Mouse (Mus musculus): Measurements from ENCODE around the gene Syndig1. TPM values are rescaled to one million over a fixed set of nuclear protein-coding genes. Genes with fewer than 3 reads are reported as not detected.

Gene Syndig1
- polyA plus RNA-seq, 1 experiment from 2014 or later, result 11.8 TPM

DNA sequence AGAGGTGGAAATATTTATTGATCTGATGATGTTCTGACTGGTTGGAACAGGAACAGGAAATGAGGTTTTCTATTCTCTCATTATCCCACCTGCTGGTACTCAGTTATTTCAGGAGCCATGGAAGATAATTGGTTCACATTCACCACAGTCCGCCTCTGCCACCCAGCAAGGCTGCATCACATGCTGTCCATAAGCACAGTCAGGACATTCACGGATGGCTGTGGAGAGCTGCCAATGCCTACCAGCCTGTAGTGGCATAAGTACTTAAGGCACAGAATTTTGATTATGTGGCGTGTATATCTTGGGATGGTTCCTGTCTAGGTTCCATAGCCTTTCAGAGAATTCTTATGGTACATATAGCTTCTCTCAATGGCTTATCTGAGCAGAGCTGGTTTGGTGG is 32.0 kb downstream of the Syndig1 start:
- no peak overlapping the region for H3K4me2 ChIP-seq (replicated peaks; ENCODE audit: low read depth, low read length)
- H3K36me3 ChIP-seq (ENCODE audit: control insufficient read depth, insufficient read depth, low read length), result no peaks in the 10 kb centered on the region
- H3K27me3 ChIP-seq (ENCODE audit: control insufficient read depth, insufficient read depth, low read length), result no peaks in the 10 kb centered on the region
- H3K9me3 ChIP-seq (ENCODE audit: control insufficient read depth, low read length), result no peaks in the 10 kb centered on the region
- ATAC-seq (ENCODE audit: low FRiP score) (no peak), DNase-seq (ENCODE audit: low spot score) (no peak)
- WGBS, result 91% methylated on average over 3 of the region's 3 CpGs
- no peak overlapping the region for H3K9ac ChIP-seq (ENCODE audit: low read depth, low read length)
- H3K27ac ChIP-seq (ENCODE audit: low read depth, low read length), result no peak overlapping the region
- H3K4me3 ChIP-seq (ENCODE audit: low read depth, low read length), result no peak overlapping the region
- H3K4me1 ChIP-seq (replicated peaks; ENCODE audit: control insufficient read depth, insufficient read depth, low read length), result no peaks in the 10 kb centered on the region

DNA sequence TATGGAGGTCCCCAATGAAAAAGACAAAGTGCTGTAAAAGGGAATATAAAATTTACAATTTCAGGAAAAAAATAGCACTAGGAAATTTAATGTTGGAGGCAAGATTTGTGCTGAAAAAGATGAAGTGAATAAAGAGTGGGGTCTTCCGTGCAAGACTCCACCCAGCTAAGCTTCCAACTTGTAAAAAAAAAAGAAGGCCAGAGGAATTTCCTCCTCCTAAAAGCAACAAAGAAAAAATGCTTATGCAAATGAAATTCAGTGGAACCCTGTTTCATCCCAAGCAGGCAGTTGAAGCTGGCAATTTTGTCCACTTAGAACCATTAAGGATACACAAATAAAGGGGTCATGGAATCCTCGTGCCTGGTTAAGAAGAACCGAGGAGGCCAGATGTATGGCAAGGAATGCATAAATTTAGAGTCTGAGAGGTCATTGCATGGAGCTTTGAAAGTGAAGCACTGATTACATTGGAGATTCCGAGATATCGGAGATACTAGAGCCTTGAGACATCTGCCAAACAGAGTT is 37.0 kb downstream of the Syndig1 start:
- H3K36me3 ChIP-seq (ENCODE audit: control insufficient read depth, insufficient read depth, low read length), result no peaks in the 10 kb centered on the region

DNA sequence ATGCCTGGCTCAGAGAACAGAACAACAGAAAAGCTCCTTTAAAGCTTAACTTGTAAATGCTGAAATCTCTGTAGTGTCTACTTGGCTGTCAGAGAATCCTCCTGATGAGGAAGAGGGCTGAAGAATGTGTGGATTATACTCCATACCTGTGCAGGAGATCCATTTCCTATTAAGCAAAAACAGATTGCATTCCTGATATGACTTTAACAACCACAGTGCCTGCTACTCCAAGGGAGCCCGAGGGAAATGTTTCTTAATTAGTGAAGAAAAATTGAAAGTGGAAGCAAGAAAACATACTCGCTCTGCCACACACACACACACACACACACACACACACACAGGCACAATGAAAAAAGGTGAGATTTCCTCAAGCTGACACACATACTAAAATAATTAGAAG is 41.5 kb downstream of the Syndig1 start:
- Histone ChIP-seq H3K4me2 (replicated peaks; ENCODE audit: low read depth, low read length) (no peak overlapping the region), H3K9me3 (ENCODE audit: control insufficient read depth, low read length) (no peaks in the 10 kb centered on the region), H3K4me3 (ENCODE audit: low read depth, low read length) (no peak overlapping the region), H3K27ac (ENCODE audit: low read depth, low read length) (no peak overlapping the region), H3K36me3 (ENCODE audit: control insufficient read depth, insufficient read depth, low read length) (no peaks in the 10 kb centered on the region), H3K9ac (ENCODE audit: low read depth, low read length) (no peak overlapping the region), H3K4me1 (replicated peaks; ENCODE audit: control insufficient read depth, insufficient read depth, low read length) (no peaks in the 10 kb centered on the region), H3K27me3 (ENCODE audit: control insufficient read depth, insufficient read depth, low read length) (no peaks in the 10 kb centered on the region)
- ATAC-seq (ENCODE audit: low FRiP score) (no peak), DNase-seq (ENCODE audit: low spot score) (no peak)
- WGBS, result 79% methylated on average over 2 of the region's 2 CpGs

More for the DNA sequence above, 37.0 kb downstream of the Syndig1 start:
- H3K4me2 ChIP-seq (replicated peaks; ENCODE audit: low read depth, low read length), result no peak overlapping the region
- no peaks in the 10 kb centered on the region for H3K27me3 ChIP-seq (ENCODE audit: control insufficient read depth, insufficient read depth, low read length)
- no peak for DNase-seq (ENCODE audit: low spot score)
- no peak overlapping the region for H3K4me3 ChIP-seq (ENCODE audit: low read depth, low read length)
- no peaks in the 10 kb centered on the region for H3K9me3 ChIP-seq (ENCODE audit: control insufficient read depth, low read length)
- no peak overlapping the region for H3K27ac ChIP-seq (ENCODE audit: low read depth, low read length)
- no peak overlapping the region for H3K9ac ChIP-seq (ENCODE audit: low read depth, low read length)
- WGBS, result 74% methylated on average over 5 of the region's 5 CpGs
- no peaks in the 10 kb centered on the region for H3K4me1 ChIP-seq (replicated peaks; ENCODE audit: control insufficient read depth, insufficient read depth, low read length)
- ATAC-seq (ENCODE audit: low FRiP score), result no peak

DNA sequence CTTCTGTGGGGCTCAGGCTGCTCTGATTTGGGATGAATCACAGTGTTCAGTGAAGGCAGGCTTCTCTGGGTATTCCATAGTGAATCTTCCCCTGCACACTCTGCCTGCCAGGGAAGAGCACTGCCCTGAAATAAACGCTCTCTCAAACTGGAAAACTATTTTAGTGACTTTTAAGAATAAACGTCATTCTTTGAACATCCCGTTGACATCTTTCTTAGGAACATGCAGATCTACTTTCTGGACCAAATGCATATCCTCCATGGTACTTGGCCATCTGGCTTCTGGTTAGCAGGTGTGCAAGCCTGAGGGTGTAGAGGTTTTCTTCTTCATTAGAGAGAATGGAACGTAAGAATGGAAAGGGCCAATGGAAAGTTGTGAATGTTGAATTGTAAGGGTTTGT is 43.5 kb downstream of the Syndig1 start:
- ATAC-seq (ENCODE audit: low FRiP score), result no peak
- WGBS, result 90% methylated on average over 4 of the region's 4 CpGs
- Histone ChIP-seq H3K4me1 (replicated peaks; ENCODE audit: control insufficient read depth, insufficient read depth, low read length) (no peaks in the 10 kb centered on the region), H3K9ac (ENCODE audit: low read depth, low read length) (no peak overlapping the region), H3K27me3 (ENCODE audit: control insufficient read depth, insufficient read depth, low read length) (no peaks in the 10 kb centered on the region), H3K4me2 (replicated peaks; ENCODE audit: low read depth, low read length) (no peak overlapping the region), H3K4me3 (ENCODE audit: low read depth, low read length) (no peak overlapping the region), H3K36me3 (ENCODE audit: control insufficient read depth, insufficient read depth, low read length) (no peaks in the 10 kb centered on the region), H3K27ac (ENCODE audit: low read depth, low read length) (no peak overlapping the region), H3K9me3 (ENCODE audit: control insufficient read depth, low read length) (no peaks in the 10 kb centered on the region)
- DNase-seq (ENCODE audit: low spot score), result no peak

DNA sequence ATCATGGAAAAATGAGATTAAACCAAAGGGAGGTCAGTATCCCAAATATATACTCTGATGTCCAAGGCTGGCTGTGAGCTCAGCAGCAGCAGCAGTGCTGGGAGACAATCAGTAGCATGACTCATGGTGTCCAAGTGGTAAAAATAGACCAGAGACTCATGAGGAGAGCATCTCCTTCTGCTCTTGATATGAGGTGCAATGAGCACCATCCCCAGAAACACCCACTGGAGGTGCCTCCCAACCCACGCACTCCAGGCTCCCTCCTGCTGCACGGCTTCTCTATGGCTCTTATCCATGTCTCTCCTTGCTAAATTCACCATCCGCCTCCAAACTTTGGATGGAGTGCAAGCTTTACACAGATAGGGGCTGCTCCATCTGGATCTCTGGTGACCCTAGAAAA is 44.3 kb downstream of the Syndig1 start:
- Histone ChIP-seq H3K9me3 (ENCODE audit: control insufficient read depth, low read length) (no peaks in the 10 kb centered on the region), H3K4me1 (replicated peaks; ENCODE audit: control insufficient read depth, insufficient read depth, low read length) (no peaks in the 10 kb centered on the region), H3K9ac (ENCODE audit: low read depth, low read length) (no peak overlapping the region), H3K4me2 (replicated peaks; ENCODE audit: low read depth, low read length) (no peak overlapping the region), H3K27ac (ENCODE audit: low read depth, low read length) (no peak overlapping the region), H3K36me3 (ENCODE audit: control insufficient read depth, insufficient read depth, low read length) (no peaks in the 10 kb centered on the region), H3K27me3 (ENCODE audit: control insufficient read depth, insufficient read depth, low read length) (no peaks in the 10 kb centered on the region), H3K4me3 (ENCODE audit: low read depth, low read length) (no peak overlapping the region)
- WGBS, result 90% methylated on average over 3 of the region's 3 CpGs
- DNase-seq (ENCODE audit: low spot score) (no peak), ATAC-seq (ENCODE audit: low FRiP score) (no peak)

DNA sequence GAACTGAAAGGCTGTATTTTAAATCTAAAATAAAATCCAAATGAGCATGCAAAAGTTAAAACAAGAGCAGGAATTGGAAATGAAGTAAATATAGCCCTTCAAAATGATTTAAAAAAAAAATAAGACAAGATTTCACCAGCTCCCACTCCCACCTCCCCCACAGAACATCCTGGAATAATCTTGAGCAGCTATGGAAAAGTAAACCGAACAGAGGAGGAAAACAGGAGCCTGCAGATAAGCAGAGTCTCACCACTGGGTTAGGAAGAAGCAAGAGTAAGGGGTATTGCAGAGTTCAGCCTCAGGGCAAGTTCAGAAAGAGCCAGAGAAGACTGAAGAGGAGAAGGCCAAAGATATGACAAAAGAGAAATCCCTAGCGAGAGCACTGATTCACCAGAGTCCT is 48.9 kb downstream of the Syndig1 start:
- Histone ChIP-seq H3K27me3 (ENCODE audit: control insufficient read depth, insufficient read depth, low read length) (no peaks in the 10 kb centered on the region), H3K9ac (ENCODE audit: low read depth, low read length) (no peak overlapping the region), H3K4me1 (replicated peaks; ENCODE audit: control insufficient read depth, insufficient read depth, low read length) (no peaks in the 10 kb centered on the region), H3K36me3 (ENCODE audit: control insufficient read depth, insufficient read depth, low read length) (no peaks in the 10 kb centered on the region), H3K4me3 (ENCODE audit: low read depth, low read length) (no peak overlapping the region), H3K27ac (ENCODE audit: low read depth, low read length) (no peak overlapping the region), H3K4me2 (replicated peaks; ENCODE audit: low read depth, low read length) (no peak overlapping the region), H3K9me3 (ENCODE audit: control insufficient read depth, low read length) (no peaks in the 10 kb centered on the region)
- DNase-seq (ENCODE audit: low spot score), result no peak
- WGBS, result 81% methylated on average over 2 of the region's 2 CpGs
- ATAC-seq (ENCODE audit: low FRiP score), result no peak

DNA sequence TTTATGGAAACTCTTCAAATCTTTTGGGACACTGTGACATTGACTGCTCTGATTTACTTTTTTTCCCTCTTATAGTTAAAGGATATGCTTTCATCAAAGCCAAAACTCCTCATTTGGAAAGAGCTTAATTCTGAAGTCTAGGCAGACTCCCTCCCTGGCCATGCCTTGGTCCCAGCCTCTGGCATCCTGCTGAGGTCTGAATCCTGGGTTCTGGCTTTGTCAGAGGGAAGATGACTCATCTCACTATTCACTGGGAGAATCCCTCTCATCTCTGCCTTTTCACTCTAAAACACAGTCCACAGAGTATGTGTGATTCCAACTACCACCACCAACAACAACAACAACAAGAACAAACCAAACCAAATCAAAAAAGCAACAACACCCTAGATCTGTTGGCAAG is 58.6 kb downstream of the Syndig1 start:
- Histone ChIP-seq H3K4me3 (ENCODE audit: low read depth, low read length) (no peak overlapping the region), H3K27ac (ENCODE audit: low read depth, low read length) (no peak overlapping the region), H3K4me1 (replicated peaks; ENCODE audit: control insufficient read depth, insufficient read depth, low read length) (no peaks in the 10 kb centered on the region), H3K4me2 (replicated peaks; ENCODE audit: low read depth, low read length) (no peak overlapping the region), H3K36me3 (ENCODE audit: control insufficient read depth, insufficient read depth, low read length) (no peaks in the 10 kb centered on the region), H3K9me3 (ENCODE audit: control insufficient read depth, low read length) (no peaks in the 10 kb centered on the region), H3K27me3 (ENCODE audit: control insufficient read depth, insufficient read depth, low read length) (no peaks in the 10 kb centered on the region), H3K9ac (ENCODE audit: low read depth, low read length) (no peak overlapping the region)
- ATAC-seq (ENCODE audit: low FRiP score) (no peak), DNase-seq (ENCODE audit: low spot score) (no peak)

DNA sequence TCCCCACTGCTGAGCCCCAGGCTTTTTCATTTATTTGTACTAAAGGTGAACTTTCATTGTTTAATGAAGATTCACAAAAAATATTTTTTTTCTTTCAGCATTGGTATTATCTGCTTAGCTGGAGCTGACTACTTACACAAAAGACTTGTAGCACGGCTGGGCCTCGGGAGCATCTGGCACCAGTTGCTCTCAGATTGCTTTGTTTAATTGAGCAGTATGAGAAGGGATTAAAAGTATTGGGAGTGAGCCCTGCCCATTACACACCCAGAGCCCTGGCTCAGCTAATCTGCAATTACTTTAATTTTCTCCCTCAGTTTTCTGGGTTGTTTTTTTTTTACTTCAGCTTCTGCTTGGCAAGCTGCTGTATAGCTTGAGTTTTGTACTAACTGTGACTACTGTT is 62.6 kb downstream of the Syndig1 start:
- no peak overlapping the region for H3K27ac ChIP-seq (ENCODE audit: low read depth, low read length)
- no peak overlapping the region for H3K9ac ChIP-seq (ENCODE audit: low read depth, low read length)
- ATAC-seq (ENCODE audit: low FRiP score), result no peak
- no peaks in the 10 kb centered on the region for H3K9me3 ChIP-seq (ENCODE audit: control insufficient read depth, low read length)
- no peak for DNase-seq (ENCODE audit: low spot score)
- H3K27me3 ChIP-seq (ENCODE audit: control insufficient read depth, insufficient read depth, low read length), result no peaks in the 10 kb centered on the region
- no peak overlapping the region for H3K4me3 ChIP-seq (ENCODE audit: low read depth, low read length)
- no peaks in the 10 kb centered on the region for H3K36me3 ChIP-seq (ENCODE audit: control insufficient read depth, insufficient read depth, low read length)
- H3K4me2 ChIP-seq (replicated peaks; ENCODE audit: low read depth, low read length), result no peak overlapping the region
- 70% methylated on average over 2 of the region's 2 CpGs for WGBS
- no peaks in the 10 kb centered on the region for H3K4me1 ChIP-seq (replicated peaks; ENCODE audit: control insufficient read depth, insufficient read depth, low read length)

DNA sequence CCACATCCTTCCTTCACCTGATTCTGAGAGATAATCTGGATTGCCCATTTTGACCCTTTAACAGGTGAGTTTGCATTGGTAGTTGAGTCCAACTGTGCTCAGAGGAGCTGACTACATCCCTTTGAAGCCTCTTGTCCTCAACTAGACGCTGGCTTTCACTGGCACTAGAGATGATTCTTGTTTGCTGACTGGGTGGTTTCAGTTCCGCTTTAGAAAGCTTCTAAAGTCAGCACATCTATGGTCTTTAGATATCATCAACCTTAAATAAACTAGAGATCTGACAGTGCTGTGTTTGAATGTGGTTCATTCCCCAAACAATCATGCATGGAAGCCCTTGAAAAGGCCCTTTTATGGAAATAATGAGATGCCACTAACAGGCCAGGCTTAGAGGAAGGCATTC is 67.3 kb downstream of the Syndig1 start:
- DNase-seq (ENCODE audit: low spot score) (no peak), ATAC-seq (ENCODE audit: low FRiP score) (no peak)
- no peak overlapping the region for H3K4me3 ChIP-seq (ENCODE audit: low read depth, low read length)
- WGBS, result 83% methylated on average over 2 of the region's 2 CpGs
- H3K4me2 ChIP-seq (replicated peaks; ENCODE audit: low read depth, low read length), result no peak overlapping the region
- no peaks in the 10 kb centered on the region for H3K36me3 ChIP-seq (ENCODE audit: control insufficient read depth, insufficient read depth, low read length)
- no peaks in the 10 kb centered on the region for H3K4me1 ChIP-seq (replicated peaks; ENCODE audit: control insufficient read depth, insufficient read depth, low read length)
- no peaks in the 10 kb centered on the region for H3K27me3 ChIP-seq (ENCODE audit: control insufficient read depth, insufficient read depth, low read length)
- H3K9ac ChIP-seq (ENCODE audit: low read depth, low read length), result no peak overlapping the region
- no peaks in the 10 kb centered on the region for H3K9me3 ChIP-seq (ENCODE audit: control insufficient read depth, low read length)
- H3K27ac ChIP-seq (ENCODE audit: low read depth, low read length), result no peak overlapping the region
